Mouse (Mus musculus) olfactory bulb, adult 2 months (tissue): Measurements from ENCODE around the gene Tomm5. TPM values are rescaled to one million over a fixed set of nuclear protein-coding genes. Genes with fewer than 3 reads are reported as not detected.

ENCODE experiments used
- H3K27ac ChIP-seq: fragments of 200-500 bp; 2 replicates; pipeline ENCODE4 v1.5.1; 2012; ENCODE audit warnings: low read depth, low read length; ENCODE audit not compliant: insufficient read depth
- H3K4me1 ChIP-seq: fragments of 200-500 bp; 2 replicates; pipeline ENCODE4 v1.6.1; 2012; ENCODE audit warnings: low read length; ENCODE audit not compliant: control insufficient read depth, insufficient read depth
- H3K4me3 ChIP-seq: fragments of 200-500 bp; 2 replicates; pipeline ENCODE4 v1.5.1; 2012; ENCODE audit warnings: mild to moderate bottlenecking, low read depth, low read length, moderate library complexity; ENCODE audit not compliant: insufficient read depth
- CTCF ChIP-seq: fragments of 200-500 bp; IDR thresholded peaks from 2 replicates; pipeline ENCODE4 v1.5.1; 2012; ENCODE audit warnings: low read depth, mild to moderate bottlenecking, low read length, moderate library complexity; ENCODE audit not compliant: insufficient read depth
- POLR2A ChIP-seq: fragments of 200-500 bp; IDR thresholded peaks from 2 replicates; pipeline ENCODE4 v1.6.1; 2012; ENCODE audit warnings: mild to moderate bottlenecking, low read depth, low read length, moderate library complexity; ENCODE audit not compliant: insufficient read depth
- WGBS: fragments of 180-500 bp; shearing (Covaris S2); methylation state at CpG from one replicate; pipeline ENCODE4 v1.1.7; 2018; 5-methylcytosine and 5-hydroxymethylcytosine counted together
- polyA plus RNA-seq: library from polyadenylated mRNA; stranded (reverse); fragments of >200 nt; gene quantifications from 2 replicates; pipeline ENCODE4 v1.2.4, GENCODE M21; 2012; ENCODE audit warnings: low replicate concordance; ENCODE audit not compliant: missing spikeins, insufficient read depth, insufficient read length

The Tomm5 gene
- not detected in 2 replicates for polyA plus RNA-seq

- under 1% methylated on average over 39 of the region's 39 CpGs for WGBS
- TF ChIP-seq POLR2A, result peak; percentile 63
- TF ChIP-seq CTCF, result peak; percentile 70
- no peak within 1 kb of the TSS for H3K27ac ChIP-seq
- H3K4me3 ChIP-seq, result peak within 1 kb of the TSS; percentile 86
- H3K4me1 ChIP-seq, result 0 out of 2 replicates have a peak, but pooled peaks cover 5% of the 10 kb centered on the region
Measured at GRCm38 (mm10) chr4:45107601-45108277, at the start of gene Tomm5. Tomm5 (minus strand) TSS chr4:45108114.

DNA sequence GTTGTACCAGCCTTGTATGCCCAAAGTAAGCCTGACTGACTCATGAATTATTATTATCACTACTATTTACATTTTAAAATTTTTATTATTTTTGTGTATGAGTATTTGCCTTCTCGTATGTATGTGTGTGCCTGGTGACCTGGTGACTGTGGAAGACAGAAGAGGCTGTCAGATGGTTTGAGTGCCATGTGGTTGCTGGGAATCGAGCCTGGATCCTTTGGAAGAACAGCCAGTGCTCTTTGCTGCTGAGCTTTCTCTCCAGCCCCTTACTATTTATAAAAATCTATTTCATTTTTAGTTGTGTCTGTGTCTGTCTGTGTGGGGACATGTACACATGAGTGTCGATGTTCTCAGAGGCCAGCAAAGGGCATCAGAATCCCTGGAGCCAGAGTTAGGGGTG is 48.5 kb upstream of the Tomm5 start:
- H3K4me1 ChIP-seq, result no peaks in the 10 kb centered on the region
- no peak overlapping the region for H3K27ac ChIP-seq
- no peak for TF ChIP-seq POLR2A
- no peak for TF ChIP-seq CTCF
- WGBS, result 89% methylated on average over 3 of the region's 3 CpGs
- H3K4me3 ChIP-seq, result no peak overlapping the region

GRCm38 (mm10) chr4:45143005-45143404 is 35.1 kb upstream of the Tomm5 start:
- no peak overlapping the region for H3K27ac ChIP-seq
- H3K4me3 ChIP-seq, result no peak overlapping the region
- TF ChIP-seq POLR2A (no peak), CTCF (no peak)
- peaks cover 9% of the 10 kb centered on the region; the same call in 1 of the 2 replicates for H3K4me1 ChIP-seq
- WGBS, result 85% methylated on average over 8 of the region's 8 CpGs

- Histone ChIP-seq H3K27ac (no peak overlapping the region), H3K4me1 (peaks cover 9% of the 10 kb centered on the region; the same call in 1 of the 2 replicates), H3K4me3 (peak overlapping the region; percentile 5)
- TF ChIP-seq CTCF, result no peak
- no peak for TF ChIP-seq POLR2A
- 21% methylated on average over 11 of the region's 11 CpGs for WGBS
Measured at GRCm38 (mm10) chr4:45142411-45142810, 34.5 kb upstream of the Tomm5 start.

DNA sequence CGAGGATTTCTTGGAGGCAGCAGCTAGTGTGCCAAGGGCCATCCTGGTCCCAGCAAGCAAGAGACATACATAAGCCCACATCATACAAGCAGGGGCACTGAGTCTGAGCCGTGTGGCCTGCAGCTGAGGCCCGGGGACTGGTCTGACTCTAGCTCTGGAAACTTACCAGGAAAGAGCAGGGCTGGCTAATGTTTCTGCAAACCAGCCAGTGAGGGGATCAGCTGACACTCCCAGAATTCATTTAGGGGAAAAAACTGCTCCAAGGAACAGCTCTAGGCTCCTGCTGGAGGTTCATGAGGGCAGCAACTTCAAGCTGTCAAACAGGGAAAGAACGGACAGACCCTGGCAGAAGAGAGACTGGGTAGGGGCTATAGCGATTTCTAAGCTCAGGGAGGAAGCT is 33.9 kb upstream of the Tomm5 start:
- WGBS, result 67% methylated on average over 5 of the region's 5 CpGs
- TF ChIP-seq CTCF, result no peak
- Histone ChIP-seq H3K4me1 (peaks cover 9% of the 10 kb centered on the region; the same call in 1 of the 2 replicates), H3K27ac (no peak overlapping the region), H3K4me3 (no peak overlapping the region)

GRCm38 (mm10) chr4:45137636-45138035 is 29.7 kb upstream of the Tomm5 start:
- TF ChIP-seq CTCF, result no peak
- no peak for TF ChIP-seq POLR2A
- no peak overlapping the region for H3K4me3 ChIP-seq
- WGBS, result 68% methylated on average over 4 of the region's 4 CpGs
- no peak overlapping the region for H3K27ac ChIP-seq
- peaks cover 7% of the 10 kb centered on the region; the same call in 1 of the 2 replicates for H3K4me1 ChIP-seq

DNA sequence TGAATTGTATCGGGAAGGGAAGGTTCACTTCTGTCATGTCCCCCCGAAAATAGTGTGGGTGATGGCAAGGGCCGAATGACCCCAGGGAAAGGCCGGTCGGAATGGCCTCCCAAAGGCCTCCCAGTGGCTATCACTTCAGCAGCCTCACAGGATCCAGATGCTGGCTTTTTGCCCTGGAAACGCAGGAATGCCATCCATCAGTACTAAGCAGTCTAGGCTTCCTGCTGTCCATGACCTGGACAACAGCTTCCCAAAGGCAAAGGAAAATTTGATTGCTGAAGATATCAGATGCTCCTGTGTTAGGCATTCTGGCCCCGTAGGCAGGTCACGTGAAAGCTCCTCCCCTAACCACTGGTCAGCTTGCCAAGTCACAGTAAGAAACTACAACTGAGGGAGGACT is 26.6 kb upstream of the Tomm5 start:
- Histone ChIP-seq H3K4me1 (no peaks in the 10 kb centered on the region), H3K27ac (no peak overlapping the region), H3K4me3 (no peak overlapping the region)
- WGBS, result 85% methylated on average over 8 of the region's 8 CpGs
- TF ChIP-seq POLR2A (no peak), CTCF (no peak)

- WGBS, result 87% methylated on average over 4 of the region's 4 CpGs
- Histone ChIP-seq H3K4me1 (no peaks in the 10 kb centered on the region), H3K27ac (no peak overlapping the region), H3K4me3 (no peak overlapping the region)
- TF ChIP-seq POLR2A (no peak), CTCF (no peak)
Measured at GRCm38 (mm10) chr4:45131021-45131420, 23.1 kb upstream of the Tomm5 start.

GRCm38 (mm10) chr4:45121311-45121710 is 13.4 kb upstream of the Tomm5 start:
- H3K27ac ChIP-seq, result no peak overlapping the region
- TF ChIP-seq CTCF (no peak), POLR2A (no peak)
- H3K4me1 ChIP-seq, result no peaks in the 10 kb centered on the region
- 82% methylated on average over 11 of the region's 11 CpGs for WGBS
- no peak overlapping the region for H3K4me3 ChIP-seq
